Mouse (Mus musculus) mouse trophoblast stem cell (cell line): ENCODE measurements around the gene Nrp2.

ENCODE experiments used
- in situ Hi-C, 2 experiments: fragments of 300-500 bp; cut with MseI, MboI; formaldehyde crosslinking; loops; 2 replicates in 1 of 2; 3 replicates in 1 of 2; pipeline ENCODE4 v1.15.1; 2025

Gene Nrp2

GRCm38 (mm10) chr1:62843215-62843614 is 140.1 kb downstream of the Nrp2 start:
- in situ Hi-C loops = no loop called here

- in situ Hi-C loops = no loop called here
Measured at GRCm38 (mm10) chr1:62850990-62851940, 148.2 kb downstream of the Nrp2 start.

DNA sequence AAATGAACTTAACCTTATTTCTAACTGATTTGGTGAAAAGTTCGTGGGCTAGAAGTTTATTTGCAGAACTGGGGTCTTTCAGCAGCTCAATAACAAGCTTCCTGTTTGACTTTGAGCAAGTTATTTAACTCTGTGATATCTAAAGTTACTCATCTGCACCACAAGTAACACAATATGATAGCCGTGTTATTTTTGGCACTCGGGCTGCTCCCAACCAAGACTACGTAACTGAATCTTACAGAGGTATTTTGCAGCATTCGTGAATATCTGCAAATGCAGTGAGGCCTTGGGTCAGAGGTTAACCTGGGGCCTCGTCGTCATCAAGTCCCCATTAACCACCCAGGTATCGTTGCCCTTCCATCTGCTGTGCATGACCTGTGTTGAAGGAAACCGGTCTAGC is 150.3 kb downstream of the Nrp2 start:
- in situ Hi-C loops = no loop called here

GRCm38 (mm10) chr1:62853996-62854395 is 150.9 kb downstream of the Nrp2 start:
- in situ Hi-C loops = no loop called here

- in situ Hi-C loops = no loop called here
Measured at GRCm38 (mm10) chr1:62859098-62859497, 156.0 kb downstream of the Nrp2 start.

DNA sequence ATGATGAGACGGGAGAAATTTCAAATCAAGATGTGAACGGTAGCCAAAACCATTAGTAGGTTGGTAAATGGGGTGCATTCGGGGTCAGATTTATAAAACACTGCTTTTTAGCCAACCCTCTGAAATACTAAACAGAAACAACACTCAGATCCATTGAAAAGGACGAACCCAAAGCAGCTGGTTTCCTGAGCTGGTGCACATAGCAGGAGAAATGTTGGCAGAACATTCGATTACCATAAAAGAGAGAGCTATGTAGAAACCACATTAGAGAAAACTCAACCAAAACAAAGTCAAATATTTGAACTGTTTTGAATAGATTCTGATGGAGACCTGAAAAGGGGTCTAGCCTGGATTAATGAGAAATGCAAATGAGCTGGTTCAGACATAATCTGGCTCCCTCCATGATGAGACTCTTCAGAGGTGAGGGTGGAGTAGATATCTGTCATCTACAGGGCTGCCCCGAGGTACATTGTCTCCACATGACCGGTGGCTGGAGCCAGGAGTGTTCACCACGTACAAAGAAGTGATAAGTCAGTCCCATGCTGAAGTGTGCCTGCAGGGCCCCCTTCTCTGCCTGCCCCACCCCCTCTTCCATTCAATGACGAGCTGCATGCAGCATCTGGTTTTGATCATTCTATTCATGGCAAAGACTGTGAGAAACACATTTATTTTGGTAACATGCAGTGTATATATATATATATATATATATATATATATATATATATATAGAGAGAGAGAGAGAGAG is 156.6 kb downstream of the Nrp2 start:
- in situ Hi-C loops = no loop called here

GRCm38 (mm10) chr1:62860327-62860726 is 157.2 kb downstream of the Nrp2 start:
- in situ Hi-C loops = no loop called here

DNA sequence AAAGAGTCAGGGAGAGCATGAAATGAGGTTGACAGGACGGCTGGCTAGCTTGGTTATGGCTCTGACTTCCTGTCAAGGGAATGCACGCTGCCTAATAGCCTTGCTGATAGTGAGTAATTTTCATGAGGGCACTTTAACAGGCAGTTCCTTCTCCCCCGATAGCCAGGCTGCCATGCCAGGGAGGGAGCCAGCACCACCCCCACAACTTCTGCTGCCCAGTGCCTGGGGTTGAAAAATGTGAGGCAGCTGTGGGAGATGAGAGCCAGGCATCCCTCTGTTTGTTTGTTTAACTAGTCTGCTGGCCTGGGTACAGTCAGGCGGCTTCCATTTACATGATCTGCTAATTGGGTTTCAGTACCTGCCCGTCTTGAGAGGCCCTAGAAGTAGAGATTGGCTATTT is 157.7 kb downstream of the Nrp2 start:
- in situ Hi-C loops = no loop called here
